Mouse (Mus musculus) G1E (cell line): ENCODE data around the gene Etl4.
A peak's percentile ranks its signal among the peaks of the same experiment; 100 is the strongest.

ENCODE experiments used
- CTCF ChIP-seq: IDR thresholded peaks from 2 replicates; pipeline ENCODE4 v1.5.1; 2012; ENCODE audit warnings: low read depth, low read length, inconsistent platforms, mixed read lengths
- GATA1 ChIP-seq: IDR thresholded peaks from 2 replicates; pipeline ENCODE4 v1.6.1; 2012; ENCODE audit warnings: borderline replicate concordance, low read length, inconsistent platforms, mixed read lengths
- GATA2 ChIP-seq: IDR thresholded peaks from 2 replicates; pipeline ENCODE4 v1.6.1; 2012; ENCODE audit warnings: low read depth, low read length, inconsistent platforms, borderline replicate concordance
- POLR2AphosphoS5 ChIP-seq: IDR thresholded peaks from 2 replicates; pipeline ENCODE4 v1.6.1; 2012; ENCODE audit warnings: low read depth, low read length, inconsistent platforms; ENCODE audit not compliant: insufficient replicate concordance
- TAL1 ChIP-seq: conservative IDR thresholded peaks from 2 replicates; pipeline ENCODE4 v1.6.1; 2012; ENCODE audit warnings: low read depth, low read length, inconsistent platforms, mixed read lengths

DNA sequence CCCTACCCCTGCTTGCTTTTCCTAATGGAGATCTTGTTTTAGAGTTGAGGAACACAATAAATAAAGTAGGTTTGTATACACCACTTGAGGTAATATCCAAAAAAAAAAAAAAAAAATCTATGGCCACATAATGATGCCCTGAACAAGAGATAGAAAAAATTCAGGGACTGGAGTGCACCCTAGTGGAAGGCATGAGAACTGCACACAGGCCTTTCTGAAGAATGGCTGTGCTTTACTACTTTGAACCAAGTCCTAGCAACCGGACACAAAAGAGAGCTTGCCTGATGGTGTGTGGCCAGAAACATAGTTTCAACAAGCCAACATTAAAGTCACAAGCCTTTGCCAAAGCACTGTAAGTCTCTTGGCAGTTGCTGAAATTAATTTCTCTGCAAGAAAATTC lies 706.4 kb downstream of the Etl4 start:
- TF ChIP-seq CTCF: peak; percentile 87
- no peak for TF ChIP-seq GATA1
- no peak for TF ChIP-seq POLR2AphosphoS5
- TF ChIP-seq TAL1: no peak
- TF ChIP-seq GATA2: no peak
